Mouse (Mus musculus) hindbrain, embryonic 15.5 days (tissue): ENCODE results near the gene Aar2. TPM values are rescaled to one million over a fixed set of nuclear protein-coding genes. Genes with fewer than 3 reads are reported as not detected.

Source experiments
- ATAC-seq: fragments of 200-750 bp; cut with Nextera tagmentation; 2 replicates; pipeline ENCODE4 v1.8.0; 2017; ENCODE audit warnings: low read depth, moderate number of reproducible peaks, moderate TSS enrichment; ENCODE audit not compliant: low FRiP score
- H3K27ac ChIP-seq: fragments of 300-500 bp; sonication (generic); replicated peaks from 2 replicates; pipeline ENCODE4 v1.5.1; 2015; ENCODE audit warnings: mild to moderate bottlenecking, inconsistent platforms
- H3K27me3 ChIP-seq: fragments of 300-500 bp; sonication (generic); 2 replicates; pipeline ENCODE4 v1.6.1; 2015; ENCODE audit warnings: control low read depth, inconsistent platforms
- H3K36me3 ChIP-seq: fragments of 300-500 bp; sonication (generic); 2 replicates; pipeline ENCODE4 v1.6.1; 2015; ENCODE audit warnings: control low read depth, inconsistent platforms
- H3K4me1 ChIP-seq: fragments of 300-500 bp; sonication (generic); replicated peaks from 2 replicates; pipeline ENCODE4 v1.6.1; 2015; ENCODE audit warnings: control low read depth, inconsistent platforms
- H3K4me2 ChIP-seq: fragments of 300-500 bp; sonication (generic); 2 replicates; pipeline ENCODE4 v1.6.1; 2015; ENCODE audit warnings: moderate library complexity, mild to moderate bottlenecking, inconsistent platforms
- H3K4me3 ChIP-seq: fragments of 300-500 bp; sonication (generic); 2 replicates; pipeline ENCODE4 v1.5.1; 2015; ENCODE audit warnings: mild to moderate bottlenecking, inconsistent platforms
- H3K9ac ChIP-seq: fragments of 300-500 bp; sonication (generic); 2 replicates; pipeline ENCODE4 v1.6.1; 2015; ENCODE audit warnings: inconsistent platforms
- H3K9me3 ChIP-seq: fragments of 300-500 bp; sonication (generic); 2 replicates; pipeline ENCODE4 v1.6.1; 2016; ENCODE audit warnings: control low read depth, inconsistent platforms
- WGBS: fragments of 180-500 bp; shearing (Covaris S2); methylation state at CpG from one replicate; pipeline ENCODE4 v1.1.7; 2015; 5-methylcytosine and 5-hydroxymethylcytosine counted together
- polyA plus RNA-seq: library from polyadenylated mRNA; unstranded; fragments of >200 nt; fragmentation: Nextera tagmentation; extraction: Ambion mirVana; gene quantifications from 2 replicates; pipeline ENCODE4 v1.2.1, GENCODE M21; 2015

Gene Aar2
- polyA plus RNA-seq, 1 experiment from 2014 or later: 44.9 TPM

GRCm38 (mm10) chr2:156605971-156606370 is 58.6 kb downstream of the Aar2 start:
- Histone ChIP-seq H3K27me3 (no peaks in the 10 kb centered on the region), H3K4me2 (no peak overlapping the region), H3K9ac (no peak overlapping the region), H3K36me3 (no peaks in the 10 kb centered on the region), H3K9me3 (no peaks in the 10 kb centered on the region), H3K4me3 (no peak overlapping the region), H3K4me1 (no peaks in the 10 kb centered on the region), H3K27ac (no peak overlapping the region)
- no peak for ATAC-seq
- WGBS: 64% methylated on average over 5 of the region's 5 CpGs

- H3K4me2 ChIP-seq: peak overlapping the region; percentile 83
- H3K4me1 ChIP-seq: peaks cover 40% of the 10 kb centered on the region
- no peaks in the 10 kb centered on the region for H3K9me3 ChIP-seq
- peak overlapping the region; percentile 68 for H3K9ac ChIP-seq
- H3K27me3 ChIP-seq: peaks cover 15% of the 10 kb centered on the region; the same call in 1 of the 2 replicates
- peak overlapping the region; percentile 65 for H3K4me3 ChIP-seq
- ATAC-seq: peak; percentile 67
- no peak overlapping the region for H3K27ac ChIP-seq
- no peaks in the 10 kb centered on the region for H3K36me3 ChIP-seq
- WGBS: under 1% methylated on average over 31 of the region's 41 CpGs
Measured at GRCm38 (mm10) chr2:156613081-156613540, 65.7 kb downstream of the Aar2 start.

DNA sequence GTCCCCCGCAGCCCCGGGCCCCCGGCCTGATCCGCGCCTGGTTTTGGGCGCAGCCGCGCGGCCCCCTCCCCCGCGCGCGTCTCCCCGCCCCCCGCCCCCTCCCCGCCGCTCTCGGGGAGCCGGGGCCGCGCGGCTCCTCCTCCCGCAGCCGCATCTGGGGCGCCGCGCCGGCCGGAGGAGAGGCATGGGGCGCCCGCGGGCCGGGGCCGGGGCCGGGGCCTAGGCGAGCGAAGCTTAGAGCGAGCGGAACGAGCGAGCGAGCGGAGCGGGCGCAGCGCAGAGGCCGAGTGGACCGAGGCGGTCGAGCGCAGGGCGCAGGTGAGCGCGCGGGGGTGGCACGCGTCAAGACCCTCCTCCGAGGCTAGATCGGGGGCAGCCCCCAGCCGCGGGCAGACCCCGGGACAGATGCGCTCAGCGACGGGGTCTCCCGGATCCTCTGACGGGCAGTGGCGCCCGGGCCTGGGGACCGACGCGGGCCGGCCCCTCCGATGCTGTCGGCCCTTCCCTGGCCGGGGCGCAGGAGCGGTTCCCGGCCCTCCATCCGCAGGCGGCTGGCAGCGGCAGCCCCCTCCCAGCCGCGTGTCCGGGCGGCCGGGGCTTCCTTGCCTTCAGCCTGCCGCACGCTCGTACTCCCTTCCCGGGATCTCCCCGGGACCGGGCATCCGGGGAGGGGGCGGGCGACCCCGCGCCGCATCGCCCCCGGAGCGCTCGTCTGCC is 66.3 kb downstream of the Aar2 start, which contains the start of gene Dlgap4:
Gene Dlgap4, plus strand, starts transcription at position 165 of the 717 bp plus-strand sequence.
- Histone ChIP-seq H3K4me1 (peaks cover 40% of the 10 kb centered on the region), H3K9ac (peak within 1 kb of the TSS; percentile 68), H3K36me3 (no peaks in the 10 kb centered on the region), H3K4me3 (peak within 1 kb of the TSS; percentile 65), H3K9me3 (no peaks in the 10 kb centered on the region), H3K4me2 (peak within 1 kb of the TSS; percentile 83), H3K27ac (peak within 1 kb of the TSS; percentile 71), H3K27me3 (peaks cover 15% of the 10 kb centered on the region; the same call in 1 of the 2 replicates)
- WGBS: under 1% methylated on average over 39 of the region's 103 CpGs
- peak; percentile 77 for ATAC-seq

- H3K36me3 ChIP-seq: no peaks in the 10 kb centered on the region
- H3K27me3 ChIP-seq: peaks cover 15% of the 10 kb centered on the region; the same call in 1 of the 2 replicates
- H3K4me1 ChIP-seq: peaks cover 40% of the 10 kb centered on the region
- H3K27ac ChIP-seq: peak overlapping the region; percentile 71
- WGBS: 0% methylated on average over 17 of the region's 18 CpGs
- H3K4me3 ChIP-seq: peak overlapping the region; percentile 65
- peak overlapping the region; percentile 68 for H3K9ac ChIP-seq
- no peaks in the 10 kb centered on the region for H3K9me3 ChIP-seq
- H3K4me2 ChIP-seq: peak overlapping the region; percentile 83
- peak; percentile 27; the same call in 1 of the 2 replicates for ATAC-seq
Measured at GRCm38 (mm10) chr2:156614258-156614556, 66.8 kb downstream of the Aar2 start.

DNA sequence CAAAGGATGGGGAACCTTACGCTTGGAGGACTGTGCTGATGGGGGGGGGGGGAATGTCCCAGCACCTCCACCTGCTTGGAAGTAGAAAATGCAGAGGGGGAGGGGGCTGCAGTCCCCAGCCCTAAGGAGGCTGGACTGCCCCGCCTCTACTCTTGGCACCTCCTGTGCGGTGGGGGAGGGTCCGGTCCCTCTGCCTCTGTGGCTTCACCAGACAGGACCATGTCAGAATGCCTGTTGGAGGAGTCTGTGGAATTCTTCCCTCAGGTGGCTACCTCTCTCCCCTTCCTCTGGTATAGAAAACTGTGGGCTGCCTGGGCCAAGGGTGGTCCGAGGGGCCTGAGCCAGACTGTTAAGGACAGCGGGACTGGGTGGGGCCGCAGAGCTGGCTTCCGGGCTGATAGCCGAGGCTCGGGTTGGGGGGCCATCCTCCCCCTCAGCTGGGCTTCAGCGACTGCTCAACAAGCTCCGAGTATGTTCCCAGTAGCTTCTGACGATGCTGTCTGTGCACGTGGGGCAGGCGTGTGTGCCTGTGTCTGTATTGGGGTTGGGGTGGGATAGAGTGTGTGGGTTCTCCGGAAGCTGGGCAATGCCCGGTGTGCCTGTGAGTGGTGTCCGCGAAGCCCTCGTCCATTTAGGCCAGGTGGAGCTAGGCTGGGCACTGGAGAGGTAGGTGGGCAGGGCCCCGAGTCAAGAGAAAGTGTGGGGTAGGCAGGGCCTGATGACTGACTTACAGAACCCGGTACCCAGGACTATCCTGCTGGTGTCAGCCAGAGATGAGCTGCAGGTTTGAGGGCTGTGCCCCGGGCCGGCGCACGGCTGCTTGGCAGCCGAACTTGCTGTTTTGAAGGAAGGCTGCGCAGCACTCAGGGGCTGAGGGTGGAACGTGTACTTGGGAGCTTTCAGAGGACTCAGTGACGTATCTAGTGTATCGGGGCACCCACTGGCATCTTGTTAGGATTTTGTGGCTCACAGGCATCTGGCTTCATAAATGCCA is 67.6 kb downstream of the Aar2 start:
- ATAC-seq: peak; percentile 40
- Histone ChIP-seq H3K4me1 (peaks cover 40% of the 10 kb centered on the region), H3K9me3 (no peaks in the 10 kb centered on the region), H3K27ac (no peak overlapping the region), H3K36me3 (no peaks in the 10 kb centered on the region), H3K9ac (peak overlapping the region; percentile 68), H3K4me3 (peak overlapping the region; percentile 65), H3K4me2 (peak overlapping the region; percentile 83), H3K27me3 (peaks cover 15% of the 10 kb centered on the region; the same call in 1 of the 2 replicates)
- WGBS: 9% methylated on average over 31 of the region's 31 CpGs

GRCm38 (mm10) chr2:156616513-156616912 is 69.1 kb downstream of the Aar2 start:
- H3K27me3 ChIP-seq: peaks cover 15% of the 10 kb centered on the region; the same call in 1 of the 2 replicates
- WGBS: 70% methylated on average over 7 of the region's 7 CpGs

DNA sequence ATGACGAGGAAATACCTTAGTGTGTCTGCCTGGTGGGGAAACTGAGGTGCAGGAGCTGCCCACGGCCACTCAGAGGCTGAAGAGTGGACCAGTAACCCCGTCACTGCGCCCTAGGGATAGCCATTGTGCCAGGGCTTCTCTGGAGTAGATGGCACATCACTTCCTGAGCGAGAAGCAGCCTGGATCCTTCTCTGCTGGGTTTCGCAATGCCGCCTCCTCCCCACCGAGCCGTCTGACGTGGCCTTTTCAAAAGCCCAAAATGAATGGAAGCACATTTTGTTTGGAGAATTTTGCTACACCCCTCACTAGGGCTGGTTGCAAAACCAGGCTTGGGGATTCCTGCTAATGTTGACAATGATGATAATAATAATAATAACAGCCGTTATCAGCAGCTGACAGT is 70.2 kb downstream of the Aar2 start:
- no peak for ATAC-seq
- 20% methylated on average over 11 of the region's 11 CpGs for WGBS
- H3K4me3 ChIP-seq: no peak overlapping the region
- H3K4me1 ChIP-seq: peaks cover 47% of the 10 kb centered on the region
- no peaks in the 10 kb centered on the region for H3K36me3 ChIP-seq
- H3K4me2 ChIP-seq: no peak overlapping the region
- no peak overlapping the region for H3K9ac ChIP-seq
- H3K27ac ChIP-seq: no peak overlapping the region
- H3K9me3 ChIP-seq: no peaks in the 10 kb centered on the region
- H3K27me3 ChIP-seq: peaks cover 15% of the 10 kb centered on the region; the same call in 1 of the 2 replicates

More at GRCm38 (mm10) chr2:156616513-156616912, 69.1 kb downstream of the Aar2 start:
- H3K4me1 ChIP-seq: peaks cover 44% of the 10 kb centered on the region
- no peak for ATAC-seq
- H3K36me3 ChIP-seq: no peaks in the 10 kb centered on the region
- no peak overlapping the region for H3K4me3 ChIP-seq
- H3K9me3 ChIP-seq: no peaks in the 10 kb centered on the region
- no peak overlapping the region for H3K27ac ChIP-seq
- H3K4me2 ChIP-seq: 0 out of 2 replicates have a peak overlapping the region, but pooled peaks have one; percentile 12
- no peak overlapping the region for H3K9ac ChIP-seq

Other genes starting within 250 kb of the Aar2 start
- 7.3 and 7.4 TPM in 2 replicates for gene Cnbd2, start 235.3 kb upstream of the Aar2 start, polyA plus RNA-seq
- gene Scand1, start 234.9 kb upstream of the Aar2 start, polyA plus RNA-seq: 101 and 108 TPM in 2 replicates
- 15.7 and 16.1 TPM in 2 replicates for gene Epb41l1, start 126.7 kb upstream of the Aar2 start, polyA plus RNA-seq
- 215 and 244 TPM in 2 replicates for gene Dlgap4, start 66.1 kb downstream of the Aar2 start, polyA plus RNA-seq
- 42.4 and 44.8 TPM in 2 replicates for gene Myl9, start 227.8 kb downstream of the Aar2 start, polyA plus RNA-seq